Mouse (Mus musculus) embryonic stem cell, embryonic (primary cell): ENCODE results near the gene Nubpl.
"Not testable (repeated sequence)": the region's sequence is repeated elsewhere in the genome, so short reads cannot be mapped to it uniquely, and the experiment has no call there.

Experiments
- CTCF ChIA-PET, 4 experiments: fragments of 300-600 bp in 2 of 4; fragments of 350-600 bp in 2 of 4; sonication (Branson Sonifier 250); formaldehyde crosslinking; loops; one replicate each; lab custom pipeline; 2022; ENCODE audit warnings: inconsistent platforms in 2 of 4; lab: Charles Lee
- POLR2A ChIA-PET, 4 experiments: fragments of 300-600 bp in 2 of 4; fragments of 350-600 bp in 2 of 4; sonication (Branson Sonifier 250); formaldehyde crosslinking; loops; one replicate each; lab custom pipeline; 2022; ENCODE audit warnings: antibody characterized with exemption in 4 of 4, inconsistent platforms in 1 of 4; lab: Charles Lee

The Nubpl gene

DNA sequence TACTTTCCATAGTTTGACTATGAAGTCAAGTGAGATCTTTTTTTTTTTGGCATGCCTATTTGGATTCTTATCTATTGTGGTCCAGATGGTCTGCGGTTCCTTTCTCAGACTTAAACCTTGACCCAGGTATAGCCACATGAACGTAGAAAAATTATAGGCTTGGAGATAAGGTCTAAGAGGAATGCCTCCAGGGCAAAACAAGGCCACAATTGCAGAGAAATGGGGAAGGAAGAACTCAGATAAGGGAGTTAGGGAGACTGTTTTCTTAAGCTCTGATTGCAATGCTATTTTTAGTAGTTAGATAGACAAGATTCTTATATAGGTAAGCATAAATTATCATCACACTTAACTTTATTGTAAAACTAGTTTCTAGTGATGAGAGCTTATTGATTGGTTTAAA is 117.3 kb downstream of the Nubpl start:
- POLR2A ChIA-PET: no interaction called here

DNA sequence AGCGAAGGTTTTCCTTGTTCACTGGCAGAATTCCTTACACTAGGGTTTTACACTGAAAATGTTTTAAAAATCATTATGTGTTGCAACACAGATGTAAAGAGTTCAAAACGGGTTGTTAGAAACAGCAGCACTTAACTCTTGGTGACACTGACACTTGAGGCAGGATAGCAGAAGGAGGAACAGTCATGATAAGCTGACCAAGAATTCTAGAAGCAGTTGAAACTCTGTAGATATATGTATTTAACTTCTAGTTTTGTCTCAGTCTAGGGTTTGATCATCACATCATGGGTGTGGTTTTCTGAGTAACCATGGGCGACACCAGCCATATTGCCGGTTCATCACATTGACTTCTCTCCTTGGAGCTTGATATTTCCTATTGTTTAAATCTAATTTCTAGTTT is 127.4 kb downstream of the Nubpl start:
- CTCF ChIA-PET: no interaction called here

More for the DNA sequence above, 117.3 kb downstream of the Nubpl start:
- CTCF ChIA-PET: no interaction called here

DNA sequence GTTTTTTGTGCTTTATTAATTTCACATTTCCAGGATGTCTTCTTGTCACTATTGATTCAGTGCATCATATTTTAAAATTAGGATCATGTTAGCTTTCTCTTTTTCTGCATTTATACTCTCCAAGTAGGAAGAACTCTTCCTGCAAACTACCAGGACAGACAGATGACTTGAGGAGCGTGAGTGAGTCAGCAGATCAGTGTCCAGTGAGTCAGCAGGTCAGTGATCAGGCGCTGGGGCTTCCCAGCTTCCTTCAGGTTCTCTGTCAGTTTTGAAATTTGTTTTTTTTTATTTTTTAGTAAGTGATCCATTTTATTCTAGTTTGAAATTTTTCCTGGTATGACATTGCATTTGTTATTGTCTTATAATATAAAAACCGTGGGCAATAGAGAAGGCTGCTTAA is 131.2 kb downstream of the Nubpl start:
- POLR2A ChIA-PET: interaction anchor here in 2 of 4 experiments (0.5 to 0.6 kb wide), 2 partner anchors 143 to 155 kb away, joined by 3 to 4 read pairs; no protein-coding TSS in a partner anchor

More for the DNA sequence above, 127.4 kb downstream of the Nubpl start:
- POLR2A ChIA-PET: no interaction called here

DNA sequence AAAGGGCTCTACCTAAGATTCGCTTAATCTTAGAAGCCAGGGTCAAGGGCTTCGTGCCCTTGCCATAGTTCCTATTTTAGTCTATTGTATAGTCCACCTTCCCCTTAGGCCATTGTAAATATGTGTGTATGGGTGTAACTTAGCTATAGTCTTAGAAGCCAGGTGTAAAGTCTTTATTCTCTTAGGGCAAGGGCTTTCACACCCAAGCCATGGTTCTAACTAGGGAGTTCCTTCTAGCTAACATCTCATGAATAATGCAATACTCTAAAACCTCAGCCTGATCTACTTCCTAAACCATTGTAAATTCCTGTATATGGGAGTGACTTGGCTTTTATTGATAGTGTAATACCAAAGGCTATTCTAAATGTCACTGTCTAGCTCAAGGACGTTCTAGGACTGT is 134.4 kb downstream of the Nubpl start:
- POLR2A ChIA-PET, CTCF ChIA-PET: not testable (repeated sequence)

More for the DNA sequence above, 131.2 kb downstream of the Nubpl start:
- CTCF ChIA-PET: no interaction called here

DNA sequence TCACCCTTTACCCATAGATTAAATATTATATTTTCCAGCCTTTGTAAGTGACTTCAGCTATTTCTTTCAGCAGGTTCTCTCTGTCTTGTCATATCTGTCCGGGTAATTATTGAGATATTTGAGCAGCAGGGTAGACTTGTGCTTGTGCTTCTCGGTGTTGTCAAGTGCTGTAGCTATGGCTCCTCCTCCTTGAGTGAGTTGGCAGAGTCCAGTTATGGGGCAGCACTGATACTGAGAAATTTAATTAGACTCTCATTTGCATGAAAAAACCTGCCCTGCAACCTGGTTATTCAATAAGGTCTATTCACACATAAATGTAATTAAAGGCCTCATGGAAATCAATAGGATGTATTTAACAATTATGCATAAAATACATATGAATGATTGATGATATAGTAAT is 145.2 kb downstream of the Nubpl start:
- POLR2A ChIA-PET: no interaction called here
- CTCF ChIA-PET: no interaction called here

DNA sequence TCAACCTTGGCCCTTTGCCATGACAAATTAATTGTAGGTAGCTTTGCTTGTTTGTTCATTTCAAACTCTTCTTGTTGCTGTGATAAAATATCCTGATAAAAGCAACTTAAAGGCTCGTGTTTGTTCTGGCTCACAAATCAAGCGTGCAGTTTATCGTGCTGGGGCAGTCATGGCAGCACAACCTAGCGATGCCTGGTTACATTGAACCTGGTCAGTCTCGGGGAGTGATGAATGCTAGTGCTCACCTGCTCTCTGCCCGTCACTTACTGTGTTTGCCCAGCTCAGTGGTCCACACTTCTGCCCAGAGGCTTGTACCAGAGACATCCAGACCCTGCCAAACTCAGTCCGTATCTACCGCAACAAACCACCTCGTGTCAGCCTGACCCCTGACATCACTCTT is 149.9 kb downstream of the Nubpl start:
- POLR2A ChIA-PET: no interaction called here
- CTCF ChIA-PET: interaction anchor here in 1 of 4 experiments (0.6 kb wide), 1 partner anchor 474 kb away, joined by 3 read pairs; no protein-coding TSS in a partner anchor

DNA sequence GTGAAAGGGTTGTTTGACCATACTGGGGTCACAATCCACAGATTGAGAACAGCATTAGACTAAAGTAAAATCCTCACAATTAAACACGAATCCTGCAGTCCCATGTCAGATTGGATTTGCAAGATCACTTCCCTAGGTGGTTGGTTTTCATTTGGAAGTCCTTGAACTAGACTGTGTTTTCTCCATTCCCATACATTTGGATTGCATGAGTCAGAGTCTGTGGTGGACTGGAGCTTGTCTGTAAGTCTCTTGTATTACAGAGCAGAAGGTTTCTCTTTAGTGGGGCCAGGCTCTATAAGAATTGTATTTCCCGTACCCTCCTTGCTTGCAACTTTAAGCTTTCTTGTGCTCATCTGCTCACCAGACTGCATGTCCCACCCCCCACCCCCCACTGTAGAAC is 151.0 kb downstream of the Nubpl start:
- CTCF ChIA-PET: no interaction called here
- POLR2A ChIA-PET: interaction anchor here in 1 of 4 experiments (1.0 to 1.2 kb wide), 2 partner anchors 12 to 18 kb away, joined by 3 read pairs; no protein-coding TSS in a partner anchor

DNA sequence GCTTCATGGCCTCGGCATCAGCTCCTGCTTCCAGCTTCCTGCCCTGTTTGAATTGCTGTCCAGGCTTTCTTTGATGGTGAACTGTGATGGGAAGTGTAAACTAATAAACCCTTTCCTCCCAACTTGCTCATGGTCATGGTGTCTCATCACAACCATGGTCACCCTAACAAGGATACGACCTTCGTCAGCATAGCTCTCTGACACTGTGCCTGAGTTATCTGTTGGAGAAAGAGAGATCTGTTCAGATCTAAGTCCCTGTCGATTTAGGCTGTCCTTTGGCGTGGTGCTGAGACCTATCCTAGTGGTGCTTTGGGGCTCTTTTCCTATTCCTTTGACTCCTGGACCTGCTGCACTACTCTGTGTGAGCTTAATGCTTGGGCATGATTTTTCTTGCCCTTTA is 156.6 kb downstream of the Nubpl start:
- ChIA-PET CTCF (no interaction called here), POLR2A (no interaction called here)

DNA sequence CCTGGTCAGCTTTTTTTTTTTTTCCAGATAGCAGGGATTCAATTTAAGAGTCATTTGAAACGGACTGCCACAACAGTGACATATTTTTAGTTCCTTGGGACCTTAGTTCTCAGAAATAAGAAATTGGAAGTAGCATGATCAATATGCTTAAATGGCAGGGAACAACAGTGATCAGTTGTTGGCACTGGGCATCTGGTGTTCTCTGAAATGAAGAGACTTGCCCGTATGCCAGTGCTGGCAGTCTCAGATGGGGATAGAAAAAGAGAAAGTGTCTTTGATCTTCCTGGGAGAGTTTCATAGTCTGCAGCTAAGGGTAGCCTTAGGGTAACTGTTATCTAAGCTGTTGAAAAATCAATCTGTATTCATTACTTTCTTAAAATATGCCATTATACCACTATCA is 170.6 kb downstream of the Nubpl start:
- ChIA-PET POLR2A (no interaction called here), CTCF (no interaction called here)

DNA sequence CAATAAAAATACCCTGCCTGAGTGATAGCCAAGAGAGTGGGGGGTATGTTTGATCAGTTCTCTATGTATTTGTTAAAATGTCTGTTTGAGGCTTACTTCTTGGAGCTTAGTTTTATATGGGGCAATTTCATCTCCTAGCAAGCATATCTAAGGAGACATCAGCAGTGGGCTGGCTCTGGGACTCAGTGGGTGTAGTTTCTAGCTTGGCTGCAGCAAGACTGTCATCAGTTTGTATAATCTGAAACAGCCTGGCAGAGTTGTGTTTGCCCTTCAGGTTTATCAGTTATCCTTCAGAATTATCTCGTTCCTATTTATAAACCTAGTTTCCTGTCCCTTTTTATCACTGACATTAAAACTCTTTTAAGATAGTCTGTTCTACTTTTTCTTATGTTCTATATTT is 175.3 kb downstream of the Nubpl start:
- ChIA-PET CTCF (no interaction called here), POLR2A (no interaction called here)

DNA sequence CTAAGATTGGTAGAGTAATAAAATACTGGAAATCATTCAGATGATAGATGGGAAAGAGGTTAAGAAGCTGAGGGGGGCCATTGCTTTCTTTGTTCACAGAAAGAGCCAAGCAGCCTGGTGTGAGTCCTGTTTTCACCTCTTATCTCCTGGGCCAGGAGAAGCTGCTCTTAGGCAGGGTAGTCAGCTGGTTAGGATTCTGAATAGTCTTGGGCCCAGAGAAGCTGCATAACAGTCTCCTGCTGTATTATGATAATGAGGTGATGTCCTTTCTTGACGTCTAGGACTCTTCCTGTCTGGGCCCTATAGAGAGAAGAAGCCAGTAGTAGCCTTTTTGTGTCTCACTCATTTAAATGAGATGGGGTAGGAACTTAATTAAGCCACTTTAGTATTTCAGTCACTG is 178.8 kb downstream of the Nubpl start:
- CTCF ChIA-PET: no interaction called here

DNA sequence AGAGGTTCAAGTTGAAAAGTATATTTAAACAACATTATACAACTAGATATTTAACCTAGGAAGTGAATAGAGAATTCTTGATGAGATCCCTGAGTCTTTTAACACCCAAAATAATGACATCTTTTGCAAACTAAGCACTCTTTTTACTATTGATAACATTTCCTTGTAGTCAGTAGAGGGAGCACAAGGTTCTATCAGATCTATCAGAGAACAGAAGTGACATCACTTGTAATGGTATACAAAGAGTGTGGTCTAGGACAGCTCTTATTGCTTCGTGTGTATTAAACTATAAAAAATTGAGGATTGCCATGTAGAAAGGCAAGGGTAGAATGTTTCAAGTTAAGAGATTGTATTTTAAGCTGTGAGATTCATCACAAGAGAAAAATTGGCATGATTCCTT is 183.7 kb downstream of the Nubpl start:
- CTCF ChIA-PET: no interaction called here
- POLR2A ChIA-PET: no interaction called here

More for the DNA sequence above, 178.8 kb downstream of the Nubpl start:
- POLR2A ChIA-PET: interaction anchor here in 2 of 4 experiments (1.0 to 1.2 kb wide), 5 partner anchors 22 to 229 kb away, joined by 3 to 4 read pairs (median 3); no protein-coding TSS in a partner anchor

DNA sequence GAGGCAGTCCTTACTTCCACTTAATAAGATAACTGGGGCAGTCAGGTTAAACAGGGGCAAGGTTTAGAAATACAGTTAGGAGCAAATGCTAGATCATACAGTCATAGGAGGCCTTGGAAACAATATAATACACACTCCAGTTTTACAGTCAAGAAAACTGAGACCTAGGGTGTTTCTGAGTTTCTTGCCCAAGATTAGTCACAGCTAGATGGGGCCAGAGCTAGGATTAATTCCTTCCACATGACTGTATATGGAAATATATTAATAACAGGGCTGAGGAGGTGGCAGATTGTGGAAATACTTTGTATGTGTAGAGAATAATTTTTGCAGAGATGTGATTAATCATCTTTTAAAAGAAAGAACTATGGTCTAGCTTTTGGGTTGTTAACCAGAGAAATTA is 186.9 kb downstream of the Nubpl start:
- ChIA-PET POLR2A (interaction anchor here in 1 of 4 experiments (0.7 kb wide), 1 partner anchor 9 kb away, joined by 4 read pairs; no protein-coding TSS in a partner anchor), CTCF (no interaction called here)

DNA sequence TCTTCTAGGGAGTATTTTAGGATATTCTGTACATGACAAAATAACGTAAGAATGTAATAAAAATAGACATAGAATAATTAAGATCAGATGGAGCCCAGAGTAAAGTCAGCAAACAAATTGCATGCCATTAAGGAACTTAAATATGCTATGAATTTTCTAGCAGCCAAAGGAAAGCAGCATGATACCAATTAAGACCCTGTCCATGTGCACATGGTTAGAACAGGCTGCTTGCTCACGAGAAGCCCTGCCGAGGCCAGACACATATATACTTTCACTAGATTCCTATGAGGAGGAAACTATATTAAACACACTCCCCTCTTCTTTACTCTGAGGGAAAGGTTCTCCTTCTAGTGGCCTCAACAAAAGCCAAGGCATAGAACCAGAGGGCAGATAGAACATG is 189.3 kb downstream of the Nubpl start:
- ChIA-PET POLR2A (no interaction called here), CTCF (no interaction called here)

DNA sequence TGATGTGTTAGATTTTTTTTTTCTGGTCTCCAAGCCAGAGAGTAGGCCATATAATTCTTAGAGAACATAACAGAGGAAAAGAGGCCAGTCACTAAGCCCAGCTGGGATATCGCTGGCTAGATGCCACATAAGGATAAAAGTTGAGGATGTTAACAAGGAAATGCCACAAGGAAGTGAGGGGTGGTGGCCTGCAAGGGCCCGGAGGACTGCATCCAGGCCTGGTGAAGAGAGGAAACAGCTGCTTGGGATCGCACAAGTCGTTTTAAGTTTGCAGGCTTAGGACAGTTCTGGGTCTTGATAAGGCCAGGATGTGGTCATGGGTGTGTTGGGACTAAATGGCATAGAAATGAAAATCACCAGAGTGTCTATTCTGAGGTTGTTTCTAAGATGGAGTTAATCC is 191.0 kb downstream of the Nubpl start:
- ChIA-PET POLR2A (no interaction called here), CTCF (no interaction called here)

DNA sequence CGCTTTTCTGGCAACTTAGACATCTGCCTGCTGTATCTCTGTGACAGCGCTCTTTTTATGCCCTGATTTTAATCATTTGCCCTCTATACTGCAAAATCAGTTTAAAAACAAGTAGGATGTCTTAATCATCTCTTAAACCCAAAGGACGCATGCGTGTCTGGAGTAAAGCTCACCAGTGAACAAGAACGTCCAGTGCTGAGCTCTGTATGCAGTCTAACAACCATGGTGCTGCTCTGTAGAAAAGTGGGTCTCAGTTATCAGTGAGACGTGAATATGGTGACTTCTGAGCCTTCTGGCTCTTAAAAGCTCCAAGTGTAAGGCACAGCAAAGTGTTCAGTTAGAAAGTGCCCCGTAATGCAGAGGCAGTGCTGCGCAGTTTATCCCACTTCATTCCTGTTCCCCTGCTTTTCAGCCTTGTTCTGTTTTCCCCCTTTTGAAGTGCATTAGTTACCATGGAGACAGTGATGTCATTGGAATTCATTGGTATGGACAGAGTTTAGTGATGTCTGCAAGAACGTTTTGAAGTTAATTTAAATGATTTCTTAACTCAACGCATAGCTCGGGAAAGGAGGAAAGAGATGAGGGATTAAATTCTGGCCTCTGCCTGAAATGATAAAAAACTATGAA is 191.5 kb downstream of the Nubpl start:
- ChIA-PET POLR2A (interaction anchor here in 1 of 4 experiments (1.0 kb wide), 1 partner anchor 96 kb away, joined by 3 read pairs; no protein-coding TSS in a partner anchor), CTCF (no interaction called here)

DNA sequence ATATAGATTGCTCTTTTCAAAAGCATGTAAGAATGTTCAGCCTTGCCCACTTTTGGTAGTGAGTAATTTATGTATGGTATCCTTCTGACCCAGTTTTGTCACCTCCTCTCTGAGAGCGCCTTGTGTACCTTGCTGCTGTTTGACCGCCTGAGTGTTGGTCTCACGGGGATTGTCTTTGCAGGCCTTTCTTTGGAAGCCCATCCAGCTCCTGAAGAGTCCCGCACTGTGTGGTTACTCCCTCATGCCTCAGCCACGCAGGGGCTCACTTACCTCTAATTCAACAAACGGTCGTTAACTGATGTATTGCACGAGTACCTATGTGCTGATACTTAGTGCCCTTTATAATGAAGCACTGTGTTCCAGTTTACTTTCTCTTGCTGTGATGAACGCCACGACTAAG is 192.1 kb downstream of the Nubpl start:
- CTCF ChIA-PET: no interaction called here
- POLR2A ChIA-PET: interaction anchor here in 1 of 4 experiments (1.0 kb wide), 1 partner anchor 95 kb away, joined by 3 read pairs; no protein-coding TSS in a partner anchor

DNA sequence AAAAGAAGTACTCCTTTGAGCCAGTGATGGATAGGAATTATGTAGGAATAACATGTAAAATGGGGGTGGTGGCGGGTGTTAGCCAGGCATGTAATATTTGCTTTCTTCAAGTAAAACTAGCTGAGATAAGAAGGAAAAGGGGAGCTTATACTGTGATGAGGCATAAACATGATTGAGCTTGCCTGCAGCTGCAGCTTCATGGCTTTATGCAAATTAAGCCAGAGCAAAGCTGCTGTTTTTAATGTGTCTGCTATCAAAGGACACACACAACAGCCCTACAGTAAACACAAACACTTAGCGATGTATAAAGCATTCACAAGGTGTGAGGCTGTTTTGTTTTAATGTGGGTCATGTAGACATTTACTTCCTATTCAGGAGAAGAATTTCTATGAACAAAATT is 196.4 kb downstream of the Nubpl start:
- POLR2A ChIA-PET: no interaction called here
- CTCF ChIA-PET: no interaction called here

DNA sequence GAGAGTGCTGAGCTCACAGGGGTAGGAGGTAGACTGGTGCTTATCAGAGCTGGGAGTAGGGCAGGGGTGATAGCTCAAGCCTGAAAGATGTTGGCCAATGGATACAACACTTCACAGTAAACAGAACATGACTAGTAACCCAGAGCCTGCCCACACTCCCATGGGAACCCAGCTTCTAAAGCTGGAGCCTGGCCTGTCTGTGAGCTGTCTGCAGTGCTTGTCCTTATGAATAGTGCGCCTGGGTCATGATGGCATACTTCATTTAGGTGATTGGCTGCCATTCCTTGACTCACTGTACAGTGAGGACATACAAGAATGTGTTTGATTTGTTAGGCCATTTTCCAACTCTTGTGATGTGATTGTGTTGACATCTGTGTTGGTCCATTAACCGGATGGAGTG is 200.5 kb downstream of the Nubpl start:
- ChIA-PET POLR2A (interaction anchor here in 1 of 4 experiments (1.2 to 1.6 kb wide), 2 partner anchors 103 to 291 kb away, joined by 3 read pairs; partner anchors contain the start of gene Dtd2), CTCF (no interaction called here)

DNA sequence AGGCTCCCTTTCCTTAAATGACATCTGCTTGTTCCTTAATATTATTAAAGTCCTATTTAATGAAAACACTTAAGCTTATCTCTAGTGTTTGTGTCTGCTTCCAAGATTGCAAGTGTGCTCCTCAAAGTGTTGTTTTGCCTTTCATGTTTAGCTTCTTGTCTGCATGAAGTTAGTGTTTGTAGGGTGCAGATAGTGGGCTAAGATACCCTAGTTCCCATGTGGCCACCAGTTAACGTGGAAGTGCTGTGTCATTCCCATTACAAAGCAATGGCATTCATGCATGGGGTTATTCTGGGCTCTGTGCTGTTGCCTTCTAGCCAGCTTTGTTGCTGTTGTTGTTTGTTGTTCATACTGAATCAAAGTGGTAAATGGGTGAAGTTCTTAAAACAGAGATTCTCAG is 201.1 kb downstream of the Nubpl start:
- POLR2A ChIA-PET: interaction anchor here in 2 of 4 experiments (0.7 to 1.6 kb wide), 4 partner anchors 22 to 292 kb away, joined by 3 read pairs; partner anchors contain the start of gene Dtd2 (in 1 of the 2)
- CTCF ChIA-PET: no interaction called here

DNA sequence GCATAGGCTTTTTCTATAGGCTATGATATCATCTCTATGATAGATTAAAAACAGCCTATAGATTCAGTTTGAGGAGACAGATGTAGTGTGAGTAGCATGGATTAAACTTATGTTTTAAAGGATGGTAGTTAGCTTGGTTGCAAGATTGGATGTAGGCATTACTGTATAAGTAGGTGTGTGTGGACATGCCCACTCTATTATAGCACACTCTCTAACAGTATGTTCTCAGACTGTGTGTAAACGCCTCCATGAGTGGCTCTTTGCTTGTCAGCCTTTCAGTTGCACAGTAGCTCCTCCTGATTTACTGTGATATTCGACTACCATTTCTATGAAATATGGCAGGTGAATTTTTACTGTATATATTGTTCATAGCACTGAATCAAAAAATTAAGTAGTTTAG is 205.4 kb downstream of the Nubpl start:
- POLR2A ChIA-PET: no interaction called here
- CTCF ChIA-PET: no interaction called here
